Mouse (Mus musculus) stomach, postnatal 0 days (tissue): ENCODE measurements around the gene Safb.
"Not testable (repeated sequence)": the region's sequence is repeated elsewhere in the genome, so short reads cannot be mapped to it uniquely, and the experiment has no call there.

Source experiments
- CTCF ChIP-seq: IDR thresholded peaks from 2 replicates; pipeline ENCODE4 v1.5.1; 2016; ENCODE audit warnings: antibody characterized with exemption, low read depth, mild to moderate bottlenecking, moderate library complexity
- EP300 ChIP-seq: optimal IDR thresholded peaks from 2 replicates; pipeline ENCODE3; 2016; ENCODE audit warnings: antibody characterized with exemption

- not testable (repeated sequence) for TF ChIP-seq CTCF, EP300
These were observed 45.5 kb downstream of the Safb start for GRCm38 (mm10) chr17:56629800-56630781.
